Mouse (Mus musculus): Measurements from ENCODE around the gene BC117090. TPM values are rescaled to one million over a fixed set of nuclear protein-coding genes. Genes with fewer than 3 reads are reported as not detected.
"Not testable (repeated sequence)": the region's sequence is repeated elsewhere in the genome, so short reads cannot be mapped to it uniquely, and the experiment has no call there.

BC117090 gene
- polyA plus RNA-seq (2015; fragmentation: Nextera tagmentation; extraction: Ambion mirVana): 2.8 and 3.1 TPM in 2 replicates

GRCm38 (mm10) chr16:36334232-36334631, at the start of gene BC117090:
BC117090 (minus strand) TSS chr16:36334332.
- Histone ChIP-seq H3K27ac (no peak within 1 kb of the TSS), H3K36me3 (no peaks in the 10 kb centered on the region), H3K4me3 (no peak within 1 kb of the TSS), H3K4me2 (no peak within 1 kb of the TSS), H3K9me3 (no peaks in the 10 kb centered on the region), H3K9ac (no peak within 1 kb of the TSS), H3K27me3 (no peaks in the 10 kb centered on the region), H3K4me1 (no peaks in the 10 kb centered on the region)
- 66% methylated on average over 3 of the region's 3 CpGs for WGBS
- ATAC-seq (ENCODE audit: insufficient number of reproducible peaks, low FRiP score, low TSS enrichment, low read depth): no peak

GRCm38 (mm10) chr16:36367648-36368047, 33.5 kb upstream of the BC117090 start, which contains the start of gene BC100530:
BC100530 (minus strand) TSS chr16:36367748.
- H3K27me3 ChIP-seq; H3K9me3 ChIP-seq; H3K4me1 ChIP-seq; H3K4me2 ChIP-seq; H3K36me3 ChIP-seq; ATAC-seq (ENCODE audit: insufficient number of reproducible peaks, low FRiP score, low TSS enrichment, low read depth); H3K9ac ChIP-seq; H3K27ac ChIP-seq; H3K4me3 ChIP-seq: not testable (repeated sequence)
- WGBS: 55% methylated on average over 3 of the region's 3 CpGs

DNA sequence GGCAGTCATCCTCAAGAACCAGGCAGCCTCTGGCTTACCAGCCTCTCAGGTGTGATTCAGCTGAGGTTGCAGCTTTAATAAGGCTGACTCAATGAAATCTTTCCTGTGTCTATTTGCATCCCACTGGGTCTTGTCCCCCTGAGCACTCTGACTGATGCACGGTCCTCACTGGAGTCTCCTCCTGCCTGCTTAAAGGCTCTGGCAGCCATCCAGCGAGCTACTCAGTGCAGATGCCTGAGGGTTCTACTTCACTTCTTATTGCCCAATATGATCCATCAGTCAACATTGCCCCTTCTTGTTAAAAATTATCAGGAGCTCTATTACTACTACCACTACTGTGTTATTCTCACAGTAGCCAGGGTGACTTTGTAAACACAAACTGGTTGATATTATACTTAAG, 3.0 kb upstream of the BC117090 start:
- Histone ChIP-seq H3K4me2 (no peak overlapping the region), H3K27me3 (no peaks in the 10 kb centered on the region), H3K4me1 (no peaks in the 10 kb centered on the region), H3K27ac (no peak overlapping the region), H3K9me3 (no peaks in the 10 kb centered on the region), H3K36me3 (no peaks in the 10 kb centered on the region), H3K9ac (no peak overlapping the region), H3K4me3 (no peak overlapping the region)
- 41% methylated on average over 2 of the region's 2 CpGs for WGBS
- ATAC-seq (ENCODE audit: insufficient number of reproducible peaks, low FRiP score, low TSS enrichment, low read depth): no peak

DNA sequence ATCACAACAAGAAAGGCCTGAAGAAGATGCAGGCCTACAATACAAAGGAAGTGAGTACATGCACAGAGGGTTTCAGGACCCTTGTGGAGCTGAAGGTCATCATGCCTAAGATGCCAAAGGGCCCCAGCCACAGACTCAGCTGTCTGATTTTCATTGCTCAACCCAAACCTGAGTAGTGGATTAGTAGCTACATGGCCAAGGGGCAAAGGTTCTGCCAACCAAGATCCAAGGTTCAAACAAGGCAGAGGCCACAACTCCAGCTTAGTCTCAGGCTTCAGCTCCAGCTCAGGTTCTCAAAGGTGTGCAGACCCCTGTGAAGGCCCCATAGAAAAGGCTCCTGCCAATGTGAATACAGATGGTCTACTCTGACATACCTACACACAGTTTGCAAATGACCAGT, 14.8 kb downstream of the BC117090 start:
- Histone ChIP-seq H3K4me3 (no peak overlapping the region), H3K27ac (no peak overlapping the region), H3K4me1 (no peaks in the 10 kb centered on the region), H3K9me3 (no peaks in the 10 kb centered on the region), H3K36me3 (no peaks in the 10 kb centered on the region), H3K9ac (no peak overlapping the region), H3K4me2 (no peak overlapping the region), H3K27me3 (no peaks in the 10 kb centered on the region)
- no peak for ATAC-seq (ENCODE audit: insufficient number of reproducible peaks, low FRiP score, low TSS enrichment, low read depth)

DNA sequence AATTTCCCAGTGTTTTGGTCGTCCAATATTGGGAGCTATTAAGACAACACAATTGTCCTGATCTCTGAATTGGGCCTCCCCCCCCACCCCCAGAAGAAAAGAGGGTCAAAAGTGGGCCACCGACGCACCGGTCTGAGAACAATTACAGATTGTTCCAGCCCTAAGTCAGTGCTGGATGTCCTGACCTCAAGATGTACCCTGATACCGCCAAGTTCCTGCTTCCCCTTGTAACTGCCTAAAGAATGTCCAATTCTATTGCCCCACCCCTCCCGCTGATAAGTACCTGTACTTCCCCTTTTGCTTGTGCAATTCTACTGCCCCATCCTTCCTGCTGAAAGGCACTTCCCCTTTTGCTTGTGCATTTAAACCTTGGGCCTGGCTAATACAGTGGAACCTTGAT, 18.0 kb downstream of the BC117090 start:
- H3K27me3 ChIP-seq; ATAC-seq (ENCODE audit: insufficient number of reproducible peaks, low FRiP score, low TSS enrichment, low read depth); H3K4me3 ChIP-seq; H3K9ac ChIP-seq; H3K27ac ChIP-seq; H3K4me1 ChIP-seq; H3K36me3 ChIP-seq; H3K9me3 ChIP-seq; H3K4me2 ChIP-seq: not testable (repeated sequence)
- WGBS: 85% methylated on average over 6 of the region's 6 CpGs

GRCm38 (mm10) chr16:36307631-36308030, 26.5 kb downstream of the BC117090 start:
- H3K9me3 ChIP-seq: no peaks in the 10 kb centered on the region
- ATAC-seq (ENCODE audit: insufficient number of reproducible peaks, low FRiP score, low TSS enrichment, low read depth): no peak
- H3K9ac ChIP-seq: no peak overlapping the region
- H3K36me3 ChIP-seq: no peaks in the 10 kb centered on the region
- H3K4me1 ChIP-seq: no peaks in the 10 kb centered on the region
- no peak overlapping the region for H3K27ac ChIP-seq
- H3K27me3 ChIP-seq: no peaks in the 10 kb centered on the region
- no peak overlapping the region for H3K4me3 ChIP-seq
- no peak overlapping the region for H3K4me2 ChIP-seq
- 72% methylated on average over 4 of the region's 4 CpGs for WGBS

DNA sequence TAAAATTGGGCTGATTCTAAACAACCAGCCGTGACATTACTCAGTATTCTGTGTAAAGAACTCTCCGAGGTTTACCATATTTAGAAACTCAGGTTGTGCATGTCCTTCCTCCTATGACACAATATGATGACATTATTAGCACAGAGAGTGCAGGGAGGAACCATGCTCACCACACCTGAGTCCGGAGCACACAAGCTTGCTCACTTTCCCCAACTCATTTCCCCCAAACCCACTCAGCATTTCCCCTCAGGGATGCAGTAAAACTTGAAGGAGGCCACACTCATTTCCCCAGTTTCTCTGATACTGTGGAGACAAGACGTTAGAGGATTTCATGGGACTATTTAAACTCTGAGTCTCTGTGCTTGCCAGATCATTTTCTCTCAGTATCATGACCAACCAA, 45.0 kb downstream of the BC117090 start:
- Histone ChIP-seq H3K9ac (no peak overlapping the region), H3K27ac (no peak overlapping the region), H3K4me2 (no peak overlapping the region), H3K9me3 (no peaks in the 10 kb centered on the region), H3K27me3 (no peaks in the 10 kb centered on the region), H3K4me3 (no peak overlapping the region), H3K4me1 (no peaks in the 10 kb centered on the region), H3K36me3 (no peaks in the 10 kb centered on the region)
- 58% methylated on average over 4 of the region's 4 CpGs for WGBS
- ATAC-seq (ENCODE audit: insufficient number of reproducible peaks, low FRiP score, low TSS enrichment, low read depth): no peak

- H3K4me3 ChIP-seq; H3K9me3 ChIP-seq; ATAC-seq (ENCODE audit: insufficient number of reproducible peaks, low FRiP score, low TSS enrichment, low read depth); H3K4me2 ChIP-seq; H3K36me3 ChIP-seq; H3K27ac ChIP-seq; H3K9ac ChIP-seq; H3K27me3 ChIP-seq; H3K4me1 ChIP-seq: not testable (repeated sequence)
- WGBS: 75% methylated on average over 4 of the region's 4 CpGs
Observed at GRCm38 (mm10) chr16:36276796-36277195, 57.3 kb downstream of the BC117090 start, which contains the start of gene Stfa1. Stfa1 (plus strand) TSS chr16:36276951.

Other genes with a start within 250 kb of the BC117090 start
- 11.5 and 12.5 TPM in 2 replicates for gene Csta1, start 203.1 kb downstream of the BC117090 start, polyA plus RNA-seq (2015; fragmentation: Nextera tagmentation; extraction: Ambion mirVana)
- gene Stfa2l1, start 177.5 kb downstream of the BC117090 start, polyA plus RNA-seq (2015; fragmentation: Nextera tagmentation; extraction: Ambion mirVana): 3.0 and 3.1 TPM in 2 replicates
- gene Gm5483, start 150.1 kb downstream of the BC117090 start, polyA plus RNA-seq (2015; fragmentation: Nextera tagmentation; extraction: Ambion mirVana): 2.8 and 4.0 TPM in 2 replicates
- 0.82 TPM in 1 of 2 replicates, not detected in the other for gene Gm5416, start 123.9 kb downstream of the BC117090 start, polyA plus RNA-seq (2015; fragmentation: Nextera tagmentation; extraction: Ambion mirVana)
- 0.51 and 1.4 TPM in 2 replicates for gene 2010005H15Rik, start 112.9 kb downstream of the BC117090 start, polyA plus RNA-seq (2015; fragmentation: Nextera tagmentation; extraction: Ambion mirVana)
- 66.7 and 70.7 TPM in 2 replicates for gene Stfa1, start 57.4 kb downstream of the BC117090 start, polyA plus RNA-seq (2015; fragmentation: Nextera tagmentation; extraction: Ambion mirVana)
- gene BC100530, start 33.4 kb upstream of the BC117090 start, polyA plus RNA-seq (2015; fragmentation: Nextera tagmentation; extraction: Ambion mirVana): 432 and 436 TPM in 2 replicates
- 2.9 and 6.0 TPM in 2 replicates for gene Stfa2, start 74.1 kb upstream of the BC117090 start, polyA plus RNA-seq (2015; fragmentation: Nextera tagmentation; extraction: Ambion mirVana)
- 115 and 145 TPM in 2 replicates for gene Stfa3, start 121.1 kb upstream of the BC117090 start, polyA plus RNA-seq (2015; fragmentation: Nextera tagmentation; extraction: Ambion mirVana)
- 0.11 and 0.45 TPM in 2 replicates for gene Casr, start 227.8 kb upstream of the BC117090 start, polyA plus RNA-seq (2015; fragmentation: Nextera tagmentation; extraction: Ambion mirVana)

Measured in limb, embryonic 15.5 days (tissue).